Mouse (Mus musculus): ENCODE data around the gene Ptprj. TPM values are rescaled to one million over a fixed set of nuclear protein-coding genes. Genes with fewer than 3 reads are reported as not detected.

Ptprj gene
- 1 to 10 TPM; 2.8 to 3.2 TPM for total RNA-seq (2021)
- long read RNA-seq, experiment 1, result 0 reads
- long read RNA-seq, experiment 2, partial matches to known transcripts, result 0 of 1 reads
- long read RNA-seq, experiment 2, other reads (novel, unspliced or antisense), result 1 of 1 reads

GRCm38 (mm10) chr2:90580236-90581005, at the start of gene Ptprj:
TSS of gene Ptprj (minus strand) at chr2:90580647.
- peak; percentile 63 for DNase-seq (ENCODE audit: low spot score)

- no peak for DNase-seq (ENCODE audit: low spot score)
Observed at GRCm38 (mm10) chr2:90629552-90629951, 49.1 kb upstream of the Ptprj start.

- DNase-seq (ENCODE audit: low spot score), result no peak
Observed at GRCm38 (mm10) chr2:90628261-90628660, 47.8 kb upstream of the Ptprj start.

- DNase-seq (ENCODE audit: low spot score), result peak; percentile 77
Observed at GRCm38 (mm10) chr2:90624920-90625319, 44.5 kb upstream of the Ptprj start.

- DNase-seq (ENCODE audit: low spot score), result no peak
Observed at GRCm38 (mm10) chr2:90624339-90624738, 43.9 kb upstream of the Ptprj start.

- DNase-seq (ENCODE audit: low spot score), result no peak
Observed at GRCm38 (mm10) chr2:90620815-90621214, 40.4 kb upstream of the Ptprj start.

- DNase-seq (ENCODE audit: low spot score), result no peak
Observed at GRCm38 (mm10) chr2:90619648-90620047, 39.2 kb upstream of the Ptprj start.

- DNase-seq (ENCODE audit: low spot score), result no peak
Observed at GRCm38 (mm10) chr2:90614651-90615171, 34.3 kb upstream of the Ptprj start.

GRCm38 (mm10) chr2:90613591-90613990, 33.1 kb upstream of the Ptprj start:
- DNase-seq (ENCODE audit: low spot score), result no peak

- peak; percentile 5 for DNase-seq (ENCODE audit: low spot score)
Observed at GRCm38 (mm10) chr2:90613006-90613405, 32.6 kb upstream of the Ptprj start.

GRCm38 (mm10) chr2:90611959-90612571, 31.6 kb upstream of the Ptprj start:
- peak; percentile 84 for DNase-seq (ENCODE audit: low spot score)

- no peak for DNase-seq (ENCODE audit: low spot score)
Observed at GRCm38 (mm10) chr2:90601056-90601455, 20.6 kb upstream of the Ptprj start.

GRCm38 (mm10) chr2:90588141-90588540, 7.7 kb upstream of the Ptprj start:
- DNase-seq (ENCODE audit: low spot score), result no peak

- DNase-seq (ENCODE audit: low spot score), result no peak
Observed at GRCm38 (mm10) chr2:90584506-90584905, 4.1 kb upstream of the Ptprj start.

GRCm38 (mm10) chr2:90583628-90584131, 3.2 kb upstream of the Ptprj start:
- no peak for DNase-seq (ENCODE audit: low spot score)

- DNase-seq (ENCODE audit: low spot score), result no peak
Observed at GRCm38 (mm10) chr2:90582814-90583213, 2.4 kb upstream of the Ptprj start.

GRCm38 (mm10) chr2:90582311-90582710, 1.9 kb upstream of the Ptprj start:
- no peak for DNase-seq (ENCODE audit: low spot score)

GRCm38 (mm10) chr2:90581796-90582125, 1.3 kb upstream of the Ptprj start:
- no peak for DNase-seq (ENCODE audit: low spot score)

GRCm38 (mm10) chr2:90581006-90581795, 754 bp upstream of the Ptprj start:
- DNase-seq (ENCODE audit: low spot score), result no peak

GRCm38 (mm10) chr2:90579728-90580235, 665 bp downstream of the Ptprj start:
- peak; percentile 54 for DNase-seq (ENCODE audit: low spot score)

- DNase-seq (ENCODE audit: low spot score), result no peak
Observed at GRCm38 (mm10) chr2:90579038-90579727, 1.3 kb downstream of the Ptprj start.

All from gastrocnemius, adult 18-20 months (tissue).